Mouse (Mus musculus) CH12.LX (cell line): ENCODE data around the gene Lmntd2. TPM values are rescaled to one million over a fixed set of nuclear protein-coding genes. Genes with fewer than 3 reads are reported as not detected.
A peak's percentile ranks its signal among the peaks of the same experiment; 100 is the strongest.

Experiments
- DNase-seq: peaks from one replicate; pipeline ENCODE4 v3.0.0-alpha.2; 2013; ENCODE audit errors: extremely low read depth
- H3K27ac ChIP-seq: 2 replicates; pipeline ENCODE4 v1.5.1; 2012; ENCODE audit warnings: low read depth, mild to moderate bottlenecking, control low read depth, moderate library complexity; ENCODE audit not compliant: insufficient read depth
- H3K27me3 ChIP-seq: replicated peaks from 2 replicates; pipeline ENCODE3; 2012; ENCODE audit warnings: inconsistent platforms
- H3K36me3 ChIP-seq, 2 experiments: replicated peaks in 1 of 2; 2 replicates each; pipeline versions ENCODE3 to v1.6.1; 2012; ENCODE audit warnings: inconsistent platforms in 1 of 2, low read length in 1 of 2, mild to moderate bottlenecking in 1 of 2, mixed read lengths in 1 of 2, moderate library complexity in 1 of 2; ENCODE audit not compliant: control insufficient read depth in 1 of 2, insufficient read depth in 1 of 2
- H3K4me1 ChIP-seq, 2 experiments: 2 replicates each; pipeline ENCODE4 v1.6.1; 2012; ENCODE audit warnings: inconsistent platforms in 1 of 2, moderate library complexity in 1 of 2; ENCODE audit not compliant: insufficient read depth in 2 of 2, control insufficient read depth in 1 of 2
- H3K4me2 ChIP-seq: 2 replicates; pipeline ENCODE4 v1.6.1; 2012; ENCODE audit warnings: low read depth, mild to moderate bottlenecking, control low read depth; ENCODE audit not compliant: poor library complexity, insufficient read depth, severe bottlenecking
- H3K4me3 ChIP-seq, 3 experiments: fragments of 150-350 bp in 1 of 3; sonication (generic) in 1 of 3; replicated peaks in 1 of 3; 2 replicates each; pipeline versions ENCODE3 to v1.5.1; 2011 to 2012; ENCODE audit warnings: low read depth in 2 of 3, low read length in 2 of 3, mild to moderate bottlenecking in 2 of 3, moderate library complexity in 2 of 3, control low read depth in 1 of 3, improper control_type of control experiment in 1 of 3, inconsistent platforms in 1 of 3, mixed read lengths in 1 of 3; ENCODE audit not compliant: poor library complexity in 1 of 3
- H3K79me2 ChIP-seq: replicated peaks from 2 replicates; pipeline ENCODE4 v1.6.1; 2012; ENCODE audit warnings: mild to moderate bottlenecking, moderate library complexity; ENCODE audit not compliant: control insufficient read depth, poor library complexity, insufficient read depth, severe bottlenecking; ENCODE audit errors: extremely low read depth
- H3K9ac ChIP-seq: 2 replicates; pipeline ENCODE4 v1.6.1; 2012; ENCODE audit warnings: low read depth, mild to moderate bottlenecking, control low read depth, moderate library complexity; ENCODE audit not compliant: insufficient read depth
- H3K9me3 ChIP-seq: replicated peaks from 2 replicates; pipeline ENCODE3; 2012; ENCODE audit warnings: low read length, inconsistent platforms, mixed read lengths
- CHD1 ChIP-seq: IDR thresholded peaks from 2 replicates; pipeline ENCODE4 v1.6.1; 2012; ENCODE audit warnings: low read depth, low read length, improper control_type of control experiment, inconsistent platforms
- CHD2 ChIP-seq: IDR thresholded peaks from 2 replicates; pipeline ENCODE4 v1.6.1; 2011; ENCODE audit warnings: low read length, improper control_type of control experiment
- E2F4 ChIP-seq: IDR thresholded peaks from 2 replicates; pipeline ENCODE4 v1.6.1; 2011; ENCODE audit warnings: low read depth, low read length, improper control_type of control experiment; ENCODE audit not compliant: insufficient replicate concordance
- ELF1 ChIP-seq: IDR thresholded peaks from 2 replicates; pipeline ENCODE4 v1.6.1; 2014; ENCODE audit warnings: low read depth, mild to moderate bottlenecking, inconsistent platforms, low read length, improper control_type of control experiment
- EP300 ChIP-seq: IDR thresholded peaks from 2 replicates; pipeline ENCODE4 v1.6.1; 2011; ENCODE audit warnings: low read length, improper control_type of control experiment
- ETS1 ChIP-seq: conservative IDR thresholded peaks from 2 replicates; pipeline ENCODE4 v1.6.1; 2012; ENCODE audit warnings: low read depth, mild to moderate bottlenecking, inconsistent platforms, low read length, improper control_type of control experiment, moderate library complexity
- HCFC1 ChIP-seq: IDR thresholded peaks from 2 replicates; pipeline ENCODE4 v1.6.1; 2012; ENCODE audit warnings: low read depth, mild to moderate bottlenecking, inconsistent platforms, low read length, improper control_type of control experiment
- IRF4 ChIP-seq: IDR thresholded peaks from 2 replicates; pipeline ENCODE4 v1.6.1; 2014; ENCODE audit warnings: low read depth, mild to moderate bottlenecking, inconsistent platforms, low read length, improper control_type of control experiment
- JUND ChIP-seq: conservative IDR thresholded peaks from 2 replicates; pipeline ENCODE4 v1.6.1; 2011; ENCODE audit warnings: low read depth, low read length, improper control_type of control experiment
- KAT2A ChIP-seq: IDR thresholded peaks from 2 replicates; pipeline ENCODE4 v1.6.1; 2012; ENCODE audit warnings: low read length, improper control_type of control experiment, inconsistent platforms; ENCODE audit not compliant: insufficient replicate concordance
- MAFK ChIP-seq: IDR thresholded peaks from 2 replicates; pipeline ENCODE4 v1.6.1; 2011; ENCODE audit warnings: low read length, improper control_type of control experiment; ENCODE audit not compliant: insufficient replicate concordance
- MAX ChIP-seq: IDR thresholded peaks from 2 replicates; pipeline ENCODE4 v1.6.1; 2011; ENCODE audit warnings: low read length, improper control_type of control experiment
- MAZ ChIP-seq: IDR thresholded peaks from 2 replicates; pipeline ENCODE4 v1.6.1; 2012; ENCODE audit warnings: low read depth, mild to moderate bottlenecking, inconsistent platforms, low read length, improper control_type of control experiment, moderate library complexity
- MEF2A ChIP-seq: IDR thresholded peaks from 2 replicates; pipeline ENCODE4 v1.6.1; 2014; ENCODE audit warnings: low read depth, mild to moderate bottlenecking, inconsistent platforms, low read length, improper control_type of control experiment, borderline replicate concordance
- MXI1 ChIP-seq: IDR thresholded peaks from 2 replicates; pipeline ENCODE4 v1.6.1; 2011; ENCODE audit warnings: mild to moderate bottlenecking, low read depth, low read length, improper control_type of control experiment
- MYC ChIP-seq: IDR thresholded peaks from 2 replicates; pipeline ENCODE4 v1.6.1; 2011; ENCODE audit warnings: low read depth, mild to moderate bottlenecking, improper control_type of control experiment, low read length
- NELFE ChIP-seq: IDR thresholded peaks from 2 replicates; pipeline ENCODE4 v1.6.1; 2011; ENCODE audit warnings: low read depth, low read length, improper control_type of control experiment
- NRF1 ChIP-seq: IDR thresholded peaks from 2 replicates; pipeline ENCODE4 v1.6.1; 2014; ENCODE audit warnings: low read depth, mild to moderate bottlenecking, inconsistent platforms, low read length, improper control_type of control experiment, moderate library complexity
- PAX5 ChIP-seq: IDR thresholded peaks from 2 replicates; pipeline ENCODE4 v1.6.1; 2012; ENCODE audit warnings: low read length, inconsistent platforms, mixed read lengths
- POLR2A ChIP-seq: IDR thresholded peaks from 2 replicates; pipeline ENCODE4 v1.6.1; 2011; ENCODE audit warnings: low read depth, mild to moderate bottlenecking, improper control_type of control experiment, low read length
- SIN3A ChIP-seq: IDR thresholded peaks from 2 replicates; pipeline ENCODE4 v1.6.1; 2012; ENCODE audit warnings: low read length, improper control_type of control experiment, inconsistent platforms
- TBP ChIP-seq: conservative IDR thresholded peaks from 2 replicates; pipeline ENCODE4 v1.6.1; 2011; ENCODE audit warnings: low read depth, low read length, improper control_type of control experiment
- TCF12 ChIP-seq: IDR thresholded peaks from 2 replicates; pipeline ENCODE4 v1.6.1; 2014; ENCODE audit warnings: low read depth, mild to moderate bottlenecking, inconsistent platforms, low read length, improper control_type of control experiment
- UBTF ChIP-seq: IDR thresholded peaks from 2 replicates; pipeline ENCODE4 v1.6.1; 2012; ENCODE audit warnings: low read depth, mild to moderate bottlenecking, inconsistent platforms, low read length, improper control_type of control experiment, moderate library complexity
- USF1 ChIP-seq: IDR thresholded peaks from 2 replicates; pipeline ENCODE4 v1.6.1; 2014; ENCODE audit warnings: low read depth, mild to moderate bottlenecking, inconsistent platforms, low read length, improper control_type of control experiment
- USF2 ChIP-seq: conservative IDR thresholded peaks from 2 replicates; pipeline ENCODE4 v1.6.1; 2011; ENCODE audit warnings: low read depth, low read length, improper control_type of control experiment
- ZC3H11A ChIP-seq: IDR thresholded peaks from 2 replicates; pipeline ENCODE4 v1.6.1; 2012; ENCODE audit warnings: low read depth, mild to moderate bottlenecking, inconsistent platforms, low read length, improper control_type of control experiment
- ZKSCAN1 ChIP-seq: IDR thresholded peaks from 2 replicates; pipeline ENCODE4 v1.6.1; 2012; ENCODE audit warnings: low read depth, inconsistent platforms, low read length, improper control_type of control experiment, borderline replicate concordance
- ZMIZ1 ChIP-seq: IDR thresholded peaks from 2 replicates; pipeline ENCODE4 v1.6.1; 2012; ENCODE audit warnings: low read depth, mild to moderate bottlenecking, inconsistent platforms, low read length, improper control_type of control experiment
- ZNF384 ChIP-seq: IDR thresholded peaks from 2 replicates; pipeline ENCODE4 v1.6.1; 2012; ENCODE audit warnings: low read depth, low read length, improper control_type of control experiment, inconsistent platforms
- dilution Hi-C: fragments of 300-500 bp; cut with MboI; formaldehyde crosslinking; loops from 2 replicates; pipeline ENCODE4 v1.14.3; 2020; ENCODE audit warnings: low sequenced_read_pairs; ENCODE audit not compliant: extremely low pct_unique_long_range_greater_than_20kb, extremely low pct_ligation_motif_present
- in situ Hi-C: fragments of 300-500 bp; cut with MboI; formaldehyde crosslinking; loops from 3 replicates; pipeline ENCODE4 v1.14.3; 2019; ENCODE audit warnings: low sequenced_read_pairs, low pct_ligation_motif_present, low pct_unique_long_range_greater_than_20kb, mixed read lengths
- polyA plus RNA-seq: library from polyadenylated mRNA; unstranded; fragments of >175 nt; gene quantifications from 2 replicates; pipeline ENCODE4 v1.2.1, GENCODE M21; 2012; ENCODE audit warnings: low read depth; ENCODE audit not compliant: insufficient read length
- total RNA-seq, 2 experiments: library from RNA; depleted of rRNA; stranded (reverse); fragments of 300-350 nt in 1 of 2; fragments of >200 nt in 1 of 2; gene quantifications; 2 replicates each; pipeline ENCODE4 v1.2.3; 2012 to 2014

The Lmntd2 gene
- total and polyA plus RNA-seq, 3 experiments = 0.89 to 1.1 (median 0.97) TPM

DNA sequence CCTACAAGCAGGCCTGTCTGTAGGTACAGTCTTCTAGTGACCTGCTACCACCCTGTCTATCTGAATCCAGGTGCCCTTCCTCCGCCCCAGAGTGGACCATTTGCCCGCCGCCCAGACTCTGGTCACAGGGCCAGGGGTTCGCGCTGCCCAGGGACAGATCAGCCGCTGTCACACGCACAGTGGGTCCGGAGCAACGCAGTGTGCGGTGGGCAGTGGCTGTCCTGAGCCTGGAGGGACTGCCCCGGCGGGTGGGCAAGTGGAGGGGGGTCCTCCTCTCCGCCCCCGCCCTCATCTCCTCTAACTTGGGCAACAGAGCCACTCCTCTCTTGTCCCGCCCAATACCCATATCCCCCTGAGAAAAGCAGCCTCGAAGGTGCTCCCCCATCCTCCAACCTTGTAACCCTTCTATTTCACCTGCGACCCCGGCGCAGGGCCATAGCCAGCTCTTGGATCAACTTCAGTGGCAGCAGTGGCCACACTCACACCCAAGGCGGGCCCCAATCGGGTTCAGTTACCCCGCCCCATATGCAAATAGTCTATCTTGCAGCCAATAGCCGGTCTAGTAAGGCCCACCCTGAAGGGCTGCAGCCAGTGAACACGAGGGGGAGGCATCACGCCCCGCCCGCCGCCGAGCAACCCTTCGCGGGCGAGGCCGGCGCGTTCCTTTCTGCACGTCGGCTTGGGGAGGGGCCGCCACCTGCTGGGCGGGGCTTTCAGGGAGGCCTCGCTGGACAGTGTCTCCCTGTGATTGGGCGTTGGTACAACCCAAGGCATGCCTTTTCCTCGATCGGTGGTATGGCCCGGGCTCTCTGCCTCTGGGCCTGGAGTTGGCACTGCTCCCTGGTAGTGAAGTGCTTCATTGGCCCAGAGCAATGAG lies 7.6 kb upstream of the Lmntd2 start:
- H3K79me2 ChIP-seq = no peaks in the 10 kb centered on the region
- H3K27ac ChIP-seq = no peak overlapping the region
- H3K4me2 ChIP-seq = peak overlapping the region; percentile 52
- H3K36me3 ChIP-seq = peaks cover 0 to 28% of the 10 kb centered on the region in 2 experiments
- DNase-seq = peak; percentile 96
- H3K4me1 ChIP-seq = peaks cover 17 to 47% of the 10 kb centered on the region in 2 experiments
- dilution Hi-C loops = no loop called here
- peak overlapping the region; percentile 39 to 83 (median 48) for H3K4me3 ChIP-seq
- H3K27me3 ChIP-seq = peaks cover 17% of the 10 kb centered on the region
- TF ChIP-seq ELF1 (no peak), MXI1 (peak; percentile 61; the same call in 1 of the 2 replicates), ZNF384 (no peak), IRF4 (no peak; the same call in 1 of the 2 replicates), ZMIZ1 (no peak), MAFK (no peak), UBTF (no peak), NELFE (peak; percentile 28; the same call in 1 of the 2 replicates), MYC (no peak), USF1 (no peak), ETS1 (no peak), KAT2A (no peak), HCFC1 (peak; percentile 19), MAX (peak; percentile 58; the same call in 1 of the 2 replicates), JUND (no peak), PAX5 (no peak), E2F4 (no peak), TBP (0 out of 2 replicates have a peak, but pooled peaks have one; percentile 12), NRF1 (0 out of 2 replicates have a peak, but pooled peaks have one; percentile 31), MAZ (peak; percentile 60; the same call in 1 of the 2 replicates), SIN3A (peak; percentile 73), USF2 (no peak), ZKSCAN1 (no peak), TCF12 (peak; percentile 12; the same call in 1 of the 2 replicates), POLR2A (peak; percentile 66; the same call in 1 of the 2 replicates), CHD1 (peak; percentile 82; the same call in 1 of the 2 replicates), CHD2 (no peak; the same call in none of the 2 replicates), MEF2A (peak; percentile 30; the same call in 1 of the 2 replicates), EP300 (no peak), ZC3H11A (no peak)
- TF ChIP-seq, all 38 proteins: peak for 12
- in situ Hi-C loops = no loop called here
- Histone ChIP-seq H3K9me3 (no peaks in the 10 kb centered on the region), H3K9ac (peak overlapping the region; percentile 51)
